Mouse (Mus musculus): Measurements from ENCODE around the gene Hnrnpul2. TPM values are rescaled to one million over a fixed set of nuclear protein-coding genes. Genes with fewer than 3 reads are reported as not detected.

Gene Hnrnpul2
- polyA plus RNA-seq, 1 experiment from 2014 or later: 5.1 TPM

Other genes with a start within 250 kb of the Hnrnpul2 start
- gene Slc22a8, start 228.8 kb upstream of the Hnrnpul2 start, polyA plus RNA-seq (2015; fragmentation: Nextera tagmentation; extraction: Ambion mirVana): 9.1 and 10.7 TPM in 2 replicates
- gene Slc22a6, start 202.0 kb upstream of the Hnrnpul2 start, polyA plus RNA-seq (2015; fragmentation: Nextera tagmentation; extraction: Ambion mirVana): 0.82 and 1.8 TPM in 2 replicates
- gene Chrm1, start 156.2 kb upstream of the Hnrnpul2 start, polyA plus RNA-seq (2015; fragmentation: Nextera tagmentation; extraction: Ambion mirVana): 0.35 and 0.70 TPM in 2 replicates
- 158 and 159 TPM in 2 replicates for gene Slc3a2, start 96.6 kb upstream of the Hnrnpul2 start, polyA plus RNA-seq (2015; fragmentation: Nextera tagmentation; extraction: Ambion mirVana)
- gene Wdr74, start 84.2 kb upstream of the Hnrnpul2 start, polyA plus RNA-seq (2015; fragmentation: Nextera tagmentation; extraction: Ambion mirVana): 91.0 and 95.2 TPM in 2 replicates
- 1.5 and 2.2 TPM in 2 replicates for gene 1700092M07Rik, start 79.3 kb upstream of the Hnrnpul2 start, polyA plus RNA-seq (2015; fragmentation: Nextera tagmentation; extraction: Ambion mirVana)
- gene Stx5a, start 78.6 kb upstream of the Hnrnpul2 start, polyA plus RNA-seq (2015; fragmentation: Nextera tagmentation; extraction: Ambion mirVana): 124 and 127 TPM in 2 replicates
- gene Nxf1, start 62.9 kb upstream of the Hnrnpul2 start, polyA plus RNA-seq (2015; fragmentation: Nextera tagmentation; extraction: Ambion mirVana): 127 and 140 TPM in 2 replicates
- gene Tmem223, start 49.0 kb upstream of the Hnrnpul2 start, polyA plus RNA-seq (2015; fragmentation: Nextera tagmentation; extraction: Ambion mirVana): 218 and 235 TPM in 2 replicates
- 28.2 and 46.3 TPM in 2 replicates for gene Tmem179b, start 45.5 kb upstream of the Hnrnpul2 start, polyA plus RNA-seq (2015; fragmentation: Nextera tagmentation; extraction: Ambion mirVana)
- gene Taf6l, start 33.6 kb upstream of the Hnrnpul2 start, polyA plus RNA-seq (2015; fragmentation: Nextera tagmentation; extraction: Ambion mirVana): 28.5 and 29.4 TPM in 2 replicates
- gene Polr2g, start 21.4 kb upstream of the Hnrnpul2 start, polyA plus RNA-seq (2015; fragmentation: Nextera tagmentation; extraction: Ambion mirVana): 143 and 147 TPM in 2 replicates
- 6.5 TPM in 2 replicates for gene Zbtb3, start 17.5 kb upstream of the Hnrnpul2 start, polyA plus RNA-seq (2015; fragmentation: Nextera tagmentation; extraction: Ambion mirVana)
- gene Ttc9c, start 677 bp upstream of the Hnrnpul2 start, polyA plus RNA-seq (2015; fragmentation: Nextera tagmentation; extraction: Ambion mirVana): 54.2 and 57.3 TPM in 2 replicates
- not detected in 2 replicates for gene AC129217.1, start 9.8 kb downstream of the Hnrnpul2 start, polyA plus RNA-seq (2015; fragmentation: Nextera tagmentation; extraction: Ambion mirVana)
- 107 and 110 TPM in 2 replicates for gene Bscl2, start 17.5 kb downstream of the Hnrnpul2 start, polyA plus RNA-seq (2015; fragmentation: Nextera tagmentation; extraction: Ambion mirVana)
- 414 and 512 TPM in 2 replicates for gene Gng3, start 19.2 kb downstream of the Hnrnpul2 start, polyA plus RNA-seq (2015; fragmentation: Nextera tagmentation; extraction: Ambion mirVana)
- 1.1 and 1.4 TPM in 2 replicates for gene Lrrn4cl, start 30.8 kb downstream of the Hnrnpul2 start, polyA plus RNA-seq (2015; fragmentation: Nextera tagmentation; extraction: Ambion mirVana)
- 138 and 156 TPM in 2 replicates for gene Ubxn1, start 51.5 kb downstream of the Hnrnpul2 start, polyA plus RNA-seq (2015; fragmentation: Nextera tagmentation; extraction: Ambion mirVana)
- 62.6 and 65.7 TPM in 2 replicates for gene Uqcc3, start 60.9 kb downstream of the Hnrnpul2 start, polyA plus RNA-seq (2015; fragmentation: Nextera tagmentation; extraction: Ambion mirVana)
- 44.5 and 47.3 TPM in 2 replicates for gene Lbhd1, start 63.7 kb downstream of the Hnrnpul2 start, polyA plus RNA-seq (2015; fragmentation: Nextera tagmentation; extraction: Ambion mirVana)
- gene Gm49403, start 63.9 kb downstream of the Hnrnpul2 start, polyA plus RNA-seq (2015; fragmentation: Nextera tagmentation; extraction: Ambion mirVana): not detected in 2 replicates
- 40.1 and 48.2 TPM in 2 replicates for gene 1810009A15Rik, start 68.8 kb downstream of the Hnrnpul2 start, polyA plus RNA-seq (2015; fragmentation: Nextera tagmentation; extraction: Ambion mirVana)
- 0.27 and 0.45 TPM in 2 replicates for gene Gm49416, start 68.9 kb downstream of the Hnrnpul2 start, polyA plus RNA-seq (2015; fragmentation: Nextera tagmentation; extraction: Ambion mirVana)
- 31.0 and 35.4 TPM in 2 replicates for gene Ints5, start 73.0 kb downstream of the Hnrnpul2 start, polyA plus RNA-seq (2015; fragmentation: Nextera tagmentation; extraction: Ambion mirVana)
- gene Ganab, start 78.1 kb downstream of the Hnrnpul2 start, polyA plus RNA-seq (2015; fragmentation: Nextera tagmentation; extraction: Ambion mirVana): 75.4 and 82.2 TPM in 2 replicates
- 80.4 and 89.1 TPM in 2 replicates for gene B3gat3, start 100.4 kb downstream of the Hnrnpul2 start, polyA plus RNA-seq (2015; fragmentation: Nextera tagmentation; extraction: Ambion mirVana)
- 3.0 and 3.2 TPM in 2 replicates for gene Rom1, start 109.3 kb downstream of the Hnrnpul2 start, polyA plus RNA-seq (2015; fragmentation: Nextera tagmentation; extraction: Ambion mirVana)
- gene Eml3, start 109.5 kb downstream of the Hnrnpul2 start, polyA plus RNA-seq (2015; fragmentation: Nextera tagmentation; extraction: Ambion mirVana): 13.9 and 17.1 TPM in 2 replicates
- gene Mta2, start 121.9 kb downstream of the Hnrnpul2 start, polyA plus RNA-seq (2015; fragmentation: Nextera tagmentation; extraction: Ambion mirVana): 94.8 and 117 TPM in 2 replicates
- 25.4 and 26.0 TPM in 2 replicates for gene Tut1, start 133.8 kb downstream of the Hnrnpul2 start, polyA plus RNA-seq (2015; fragmentation: Nextera tagmentation; extraction: Ambion mirVana)
- gene Eef1g, start 147.0 kb downstream of the Hnrnpul2 start, polyA plus RNA-seq (2015; fragmentation: Nextera tagmentation; extraction: Ambion mirVana): 291 and 348 TPM in 2 replicates
- 4.4 and 8.0 TPM in 2 replicates for gene Ahnak, start 169.3 kb downstream of the Hnrnpul2 start, polyA plus RNA-seq (2015; fragmentation: Nextera tagmentation; extraction: Ambion mirVana)